Mouse (Mus musculus) liver, postnatal 0 days (tissue): Measurements from ENCODE around the gene Apol10a.
"Not testable (repeated sequence)": the region's sequence is repeated elsewhere in the genome, so short reads cannot be mapped to it uniquely, and the experiment has no call there.

Source experiments
- CTCF ChIP-seq: sonication (generic); IDR thresholded peaks from 2 replicates; pipeline ENCODE4 v1.5.1; 2016; ENCODE audit warnings: antibody characterized with exemption, low read depth
- EP300 ChIP-seq: IDR thresholded peaks from 2 replicates; pipeline ENCODE4 v1.6.1; 2016; ENCODE audit warnings: antibody characterized with exemption, low read depth, mild to moderate bottlenecking

DNA sequence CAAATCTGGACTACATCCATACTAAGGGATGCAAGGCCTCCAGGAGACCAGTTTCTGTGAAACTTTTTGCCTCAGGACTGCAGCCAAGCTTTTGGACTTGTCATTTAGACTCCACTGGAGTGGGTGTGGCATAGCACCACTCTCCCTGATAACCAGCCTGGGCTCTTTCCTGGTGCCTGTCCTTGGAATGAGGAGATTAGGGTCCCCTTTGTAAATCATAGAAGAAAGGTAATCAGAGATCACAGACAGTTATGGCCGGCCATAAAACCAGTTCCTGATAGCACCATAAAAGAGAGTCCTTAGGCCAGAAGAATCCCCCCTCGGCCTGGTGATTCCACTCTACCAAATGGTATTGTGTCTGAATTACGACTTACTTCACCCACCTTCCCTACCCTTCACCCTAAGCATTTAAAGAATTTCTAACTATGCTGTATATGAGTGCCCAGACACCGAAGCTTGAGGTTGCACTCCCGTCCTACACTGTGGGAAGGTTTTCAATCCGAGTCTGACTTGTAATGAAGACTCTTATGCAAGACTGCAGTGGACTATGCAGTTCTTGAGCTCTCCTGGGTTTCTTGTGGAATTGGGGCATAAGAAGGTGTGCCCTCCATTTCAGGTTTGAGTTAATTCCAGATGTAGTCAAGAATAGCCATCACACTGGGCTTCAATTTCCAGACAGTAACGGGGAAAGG is 2.0 kb upstream of the Apol10a start:
- TF ChIP-seq CTCF, EP300: not testable (repeated sequence)
